Mouse (Mus musculus) hindbrain, embryonic 16.5 days (tissue): ENCODE measurements around the gene Slc17a7. TPM values are rescaled to one million over a fixed set of nuclear protein-coding genes. Genes with fewer than 3 reads are reported as not detected.

Experiments used
- ATAC-seq: fragments of 200-750 bp; cut with Nextera tagmentation; 2 replicates; pipeline ENCODE4 v1.8.0; 2017; ENCODE audit warnings: moderate TSS enrichment, moderate library complexity
- H3K27ac ChIP-seq: fragments of 300-500 bp; sonication (generic); 2 replicates; pipeline ENCODE4 v1.5.1; 2014; ENCODE audit warnings: low read depth, mild to moderate bottlenecking, control low read depth, low read length, moderate library complexity
- H3K27me3 ChIP-seq: fragments of 300-500 bp; sonication (generic); replicated peaks from 2 replicates; pipeline ENCODE4 v1.6.1; 2014; ENCODE audit warnings: low read length; ENCODE audit not compliant: control insufficient read depth, insufficient read depth
- H3K36me3 ChIP-seq: fragments of 300-500 bp; sonication (generic); 2 replicates; pipeline ENCODE4 v1.6.1; 2014; ENCODE audit warnings: mild to moderate bottlenecking, low read length, moderate library complexity, mixed read lengths; ENCODE audit not compliant: control insufficient read depth, insufficient read depth
- H3K4me1 ChIP-seq: fragments of 300-500 bp; sonication (generic); 2 replicates; pipeline ENCODE4 v1.6.1; 2014; ENCODE audit warnings: low read depth, low read length; ENCODE audit not compliant: control insufficient read depth, insufficient read depth
- H3K4me2 ChIP-seq: fragments of 300-500 bp; sonication (generic); 2 replicates; pipeline ENCODE4 v1.6.1; 2014; ENCODE audit warnings: mild to moderate bottlenecking, low read length, control low read depth, moderate library complexity
- H3K4me3 ChIP-seq: fragments of 300-500 bp; sonication (generic); 2 replicates; pipeline ENCODE4 v1.5.1; 2014; ENCODE audit warnings: mild to moderate bottlenecking, low read length, control low read depth, moderate library complexity
- H3K9ac ChIP-seq: fragments of 300-500 bp; sonication (generic); 2 replicates; pipeline ENCODE4 v1.6.1; 2014; ENCODE audit warnings: low read depth, mild to moderate bottlenecking, control low read depth, low read length, moderate library complexity
- H3K9me3 ChIP-seq: fragments of 300-500 bp; sonication (generic); 2 replicates; pipeline ENCODE4 v1.6.1; 2014; ENCODE audit warnings: mild to moderate bottlenecking, low read length, moderate library complexity; ENCODE audit not compliant: control insufficient read depth
- WGBS: fragments of 180-500 bp; shearing (Covaris S2); extraction: QIAGEN DNeasy Blood & Tissue Kit; methylation state at CpG from one replicate; pipeline ENCODE4 v1.1.7; 2014; 5-methylcytosine and 5-hydroxymethylcytosine counted together
- polyA plus RNA-seq: library from polyadenylated mRNA; unstranded; fragments of >200 nt; fragmentation: Nextera tagmentation; extraction: Ambion mirVana; gene quantifications from 2 replicates; pipeline ENCODE4 v1.2.1, GENCODE M21; 2015

Slc17a7 gene
- polyA plus RNA-seq, 1 experiment from 2014 or later: 1.1 TPM

DNA sequence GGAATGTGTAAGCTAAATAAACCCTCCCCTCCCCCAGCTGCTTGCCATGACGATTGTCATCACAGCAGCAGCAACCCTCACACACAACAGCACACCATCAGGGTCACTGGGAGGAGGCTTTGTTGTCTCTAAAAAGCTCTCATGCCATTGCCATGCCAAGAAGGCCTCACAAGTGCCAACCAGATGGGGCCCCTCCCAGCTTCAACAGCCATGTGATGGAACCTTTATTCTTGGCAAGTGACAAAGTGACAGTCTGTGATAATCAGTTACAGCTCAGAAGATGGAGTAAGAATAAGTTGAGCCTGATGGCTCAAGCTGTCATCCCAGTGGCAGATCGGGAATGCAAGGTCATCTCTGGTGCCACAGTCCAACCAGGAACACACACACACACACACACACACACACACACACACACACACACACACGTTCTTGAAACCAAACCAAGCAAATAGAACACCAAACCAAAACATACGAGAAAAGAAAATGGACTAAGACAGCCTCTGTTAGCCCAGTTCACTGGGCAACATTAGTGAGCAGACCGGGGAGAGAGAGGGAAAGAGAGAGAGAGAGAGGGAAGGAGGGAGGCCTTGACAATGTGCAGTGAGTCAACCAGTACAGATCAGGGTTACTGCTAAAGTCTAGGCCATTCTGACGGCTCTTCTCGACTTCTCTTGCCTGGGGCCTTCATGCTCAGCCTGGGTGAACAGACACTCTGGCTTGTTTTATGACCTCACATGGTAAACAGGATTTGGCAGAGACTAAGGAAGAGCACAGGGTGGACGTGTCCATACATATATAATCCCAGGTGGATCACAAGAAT lies 23.6 kb upstream of the Slc17a7 start:
- Histone ChIP-seq H3K27ac (no peak overlapping the region), H3K9ac (no peak overlapping the region; the same call in 1 of the 2 replicates), H3K4me3 (no peak overlapping the region), H3K4me1 (no peaks in the 10 kb centered on the region), H3K36me3 (no peaks in the 10 kb centered on the region), H3K9me3 (no peaks in the 10 kb centered on the region), H3K27me3 (no peaks in the 10 kb centered on the region), H3K4me2 (no peak overlapping the region)
- WGBS: 77% methylated on average over 8 of the region's 8 CpGs
- no peak for ATAC-seq

DNA sequence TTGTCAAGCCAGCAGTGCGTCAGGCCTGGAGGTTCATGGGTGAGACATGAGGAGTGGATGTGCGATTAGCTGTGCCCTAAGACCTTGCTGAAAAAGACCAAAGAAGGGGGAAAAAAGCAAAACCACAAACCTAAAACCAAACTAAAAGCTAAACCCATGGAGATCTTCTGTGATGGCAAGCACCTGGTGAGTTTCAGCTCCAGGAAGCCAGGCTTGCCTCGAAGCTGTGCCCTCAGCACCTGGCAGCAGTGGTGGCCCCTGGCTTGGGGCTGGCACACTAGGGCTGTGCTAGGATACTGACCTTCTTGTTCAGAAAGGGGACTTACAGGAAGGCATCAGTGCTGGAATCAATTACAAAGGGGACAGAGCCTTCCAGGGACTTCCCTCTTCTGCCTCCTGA lies 22.4 kb upstream of the Slc17a7 start:
- H3K4me2 ChIP-seq: no peak overlapping the region
- no peak overlapping the region for H3K9ac ChIP-seq
- no peak overlapping the region for H3K27ac ChIP-seq
- no peaks in the 10 kb centered on the region for H3K27me3 ChIP-seq
- no peak overlapping the region for H3K4me3 ChIP-seq
- H3K4me1 ChIP-seq: no peaks in the 10 kb centered on the region
- no peaks in the 10 kb centered on the region for H3K36me3 ChIP-seq
- ATAC-seq: no peak
- H3K9me3 ChIP-seq: no peaks in the 10 kb centered on the region
- 87% methylated on average over 3 of the region's 3 CpGs for WGBS

DNA sequence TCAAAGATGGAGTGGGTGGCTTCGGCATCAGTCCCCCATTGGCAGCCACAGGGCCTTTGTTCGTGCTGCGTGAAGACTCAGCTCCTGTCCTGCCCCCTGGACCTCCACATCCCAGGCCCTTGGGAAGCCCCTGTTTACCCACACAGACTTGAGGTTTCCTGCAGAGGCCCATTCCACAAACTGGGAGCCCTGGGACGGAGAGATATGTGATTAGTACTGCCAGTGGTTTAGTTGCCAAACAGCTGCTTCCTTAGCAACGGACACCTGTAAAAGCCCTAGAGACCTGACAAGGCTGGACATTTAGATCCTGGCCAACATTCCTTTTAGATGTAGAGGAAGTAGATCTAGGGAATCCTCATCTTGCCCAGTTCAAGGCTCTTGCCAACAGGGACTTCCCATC lies 21.8 kb upstream of the Slc17a7 start:
- ATAC-seq: no peak
- H3K9me3 ChIP-seq: no peaks in the 10 kb centered on the region
- no peaks in the 10 kb centered on the region for H3K27me3 ChIP-seq
- no peak overlapping the region for H3K27ac ChIP-seq
- no peaks in the 10 kb centered on the region for H3K36me3 ChIP-seq
- no peaks in the 10 kb centered on the region for H3K4me1 ChIP-seq
- no peak overlapping the region for H3K4me2 ChIP-seq
- no peak overlapping the region for H3K4me3 ChIP-seq
- H3K9ac ChIP-seq: no peak overlapping the region
- 94% methylated on average over 5 of the region's 5 CpGs for WGBS

DNA sequence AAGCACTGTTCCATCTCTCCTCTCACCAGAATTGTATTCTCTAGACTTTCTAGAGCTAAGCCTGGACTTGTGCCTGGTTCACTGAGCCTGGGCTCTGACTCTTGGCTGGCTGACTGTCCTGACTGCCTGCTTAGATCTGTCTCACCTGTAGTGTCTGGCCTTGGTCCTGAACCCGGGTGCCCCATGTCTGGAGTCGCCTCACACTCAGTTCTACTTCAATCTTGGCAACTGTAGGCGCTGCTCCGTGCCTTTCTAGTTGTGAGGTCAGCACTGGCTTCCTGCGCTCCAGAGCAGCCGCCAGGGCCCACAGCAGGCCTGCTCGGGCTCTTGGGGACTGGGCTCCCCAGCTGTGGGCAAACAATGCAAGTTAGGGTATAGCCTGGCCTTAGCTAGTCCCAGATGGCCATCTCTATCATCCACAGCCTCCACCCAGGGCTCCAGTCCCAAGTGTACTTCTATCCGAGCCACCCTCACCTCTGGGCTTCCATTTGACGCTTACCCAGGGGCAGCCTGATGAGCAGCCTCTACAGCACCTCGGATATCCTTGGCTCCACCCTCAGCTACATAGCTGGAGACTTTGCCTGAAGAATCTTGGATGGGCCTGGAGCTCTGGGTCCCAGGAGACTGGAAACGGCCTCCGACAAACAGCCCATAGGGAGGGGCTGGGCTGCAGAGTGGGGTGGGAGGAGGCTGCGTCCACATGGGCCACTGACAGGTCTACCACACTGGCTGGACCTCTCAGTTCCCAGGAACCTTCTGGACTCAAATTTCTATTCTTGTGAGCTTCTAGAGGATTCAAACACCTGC lies 19.2 kb upstream of the Slc17a7 start:
- H3K4me2 ChIP-seq: no peak overlapping the region
- H3K36me3 ChIP-seq: no peaks in the 10 kb centered on the region
- no peak for ATAC-seq
- H3K9ac ChIP-seq: 0 out of 2 replicates have a peak overlapping the region, but pooled peaks have one; percentile 3
- 88% methylated on average over 13 of the region's 13 CpGs for WGBS
- H3K4me3 ChIP-seq: no peak overlapping the region
- H3K27me3 ChIP-seq: no peaks in the 10 kb centered on the region
- no peaks in the 10 kb centered on the region for H3K4me1 ChIP-seq
- no peak overlapping the region for H3K27ac ChIP-seq
- no peaks in the 10 kb centered on the region for H3K9me3 ChIP-seq

DNA sequence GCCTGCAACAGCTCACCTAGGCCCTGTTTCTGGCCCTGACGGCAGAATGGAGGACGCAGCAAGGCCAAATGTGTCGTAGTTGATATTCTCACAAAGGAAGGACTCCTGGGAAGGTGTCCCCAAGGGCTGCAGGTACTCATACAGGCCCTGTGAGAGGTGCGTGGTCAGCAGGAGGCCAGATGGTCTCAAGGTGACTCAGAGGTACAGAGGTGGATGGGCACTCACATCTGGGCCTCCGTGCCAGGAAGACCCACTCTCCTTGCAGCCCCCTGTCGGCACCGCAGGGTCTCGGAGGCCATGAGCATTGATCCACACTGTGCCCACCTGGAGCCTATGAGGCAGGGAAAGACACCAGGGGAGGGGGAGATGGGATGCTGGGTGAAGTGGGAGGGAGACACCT lies 18.3 kb upstream of the Slc17a7 start:
- Histone ChIP-seq H3K9ac (no peak overlapping the region), H3K36me3 (no peaks in the 10 kb centered on the region), H3K4me2 (no peak overlapping the region), H3K27ac (no peak overlapping the region), H3K4me1 (no peaks in the 10 kb centered on the region), H3K27me3 (no peaks in the 10 kb centered on the region), H3K4me3 (no peak overlapping the region), H3K9me3 (no peaks in the 10 kb centered on the region)
- WGBS: 93% methylated on average over 8 of the region's 8 CpGs
- ATAC-seq: no peak

DNA sequence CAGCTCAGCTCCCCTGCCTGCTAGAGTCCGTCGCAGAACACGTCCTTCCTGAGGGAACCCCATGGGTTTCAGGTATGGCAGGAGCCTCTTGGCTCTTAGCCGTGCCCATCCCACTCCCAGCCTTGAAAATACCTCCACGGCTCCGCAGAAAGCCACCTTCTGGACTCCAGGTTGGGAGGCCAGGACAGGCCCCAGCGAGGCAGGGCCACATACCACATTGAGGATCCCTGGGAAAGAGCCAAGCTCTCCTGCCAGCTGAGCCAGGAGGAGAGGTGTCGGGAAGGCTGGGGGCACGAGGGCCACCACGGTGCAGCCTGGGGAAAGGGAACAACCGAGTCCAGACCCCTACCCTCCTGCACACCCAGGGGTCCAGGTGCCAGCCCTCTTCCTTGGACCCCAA lies 16.5 kb upstream of the Slc17a7 start:
- Histone ChIP-seq H3K36me3 (no peaks in the 10 kb centered on the region), H3K4me1 (no peaks in the 10 kb centered on the region; the same call in 1 of the 2 replicates), H3K9ac (no peak overlapping the region), H3K4me2 (no peak overlapping the region), H3K27me3 (no peaks in the 10 kb centered on the region), H3K9me3 (no peaks in the 10 kb centered on the region), H3K27ac (no peak overlapping the region), H3K4me3 (no peak overlapping the region)
- 91% methylated on average over 11 of the region's 11 CpGs for WGBS
- ATAC-seq: no peak

DNA sequence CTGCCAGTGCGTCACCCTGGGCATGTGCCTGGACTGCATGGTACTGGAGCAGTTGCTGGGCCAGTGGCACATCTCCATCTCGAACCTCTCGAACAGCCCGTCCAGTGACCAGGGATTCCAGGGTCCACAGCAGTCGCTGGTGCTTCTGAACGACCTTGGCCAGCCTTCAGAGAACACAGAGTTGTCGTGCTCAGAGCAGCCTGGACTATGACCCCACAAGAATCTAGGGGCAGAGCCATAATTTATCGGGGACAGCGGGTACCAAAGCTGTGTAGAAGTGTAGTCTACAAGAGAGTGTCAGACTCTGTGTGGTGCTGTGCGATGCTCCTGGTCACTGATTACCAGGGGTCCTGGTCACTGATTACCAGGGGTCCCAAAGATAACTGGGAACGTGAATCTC lies 15.8 kb upstream of the Slc17a7 start:
- H3K4me3 ChIP-seq: no peak overlapping the region
- no peak overlapping the region for H3K9ac ChIP-seq
- ATAC-seq: no peak
- WGBS: 89% methylated on average over 11 of the region's 11 CpGs
- H3K4me2 ChIP-seq: no peak overlapping the region
- H3K36me3 ChIP-seq: no peaks in the 10 kb centered on the region
- no peaks in the 10 kb centered on the region for H3K9me3 ChIP-seq
- no peak overlapping the region for H3K27ac ChIP-seq
- H3K27me3 ChIP-seq: no peaks in the 10 kb centered on the region
- H3K4me1 ChIP-seq: no peaks in the 10 kb centered on the region; the same call in 1 of the 2 replicates

DNA sequence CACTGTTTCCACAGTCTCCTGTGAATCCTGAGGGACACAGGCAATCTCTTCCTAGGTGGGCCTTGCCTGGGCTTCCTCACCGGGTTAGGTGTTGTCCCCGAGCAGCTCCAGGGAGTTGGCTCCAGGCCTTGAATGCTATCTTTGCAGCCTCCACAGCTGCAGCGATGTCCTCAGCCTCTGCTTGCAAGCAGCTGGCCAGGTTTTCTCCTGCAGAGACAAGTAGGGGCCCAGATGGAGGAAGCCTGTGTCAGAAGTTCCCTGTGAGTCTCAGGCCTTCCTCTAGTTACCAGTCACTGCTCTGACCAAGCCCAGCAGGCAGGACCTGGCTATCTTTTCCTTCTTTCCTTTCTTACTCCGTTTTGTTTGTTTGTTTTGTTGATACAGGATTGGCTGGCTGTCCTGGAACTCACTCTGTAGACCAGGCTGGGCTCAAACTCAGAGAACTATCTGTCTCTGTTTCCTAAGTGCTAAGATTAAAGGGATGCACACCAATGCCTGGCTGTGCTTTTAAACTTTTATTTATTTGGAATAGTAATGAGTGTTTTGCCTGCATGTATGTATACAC lies 15.1 kb upstream of the Slc17a7 start:
- no peak overlapping the region for H3K4me2 ChIP-seq
- 66% methylated on average over 4 of the region's 4 CpGs for WGBS
- H3K4me3 ChIP-seq: no peak overlapping the region
- H3K36me3 ChIP-seq: no peaks in the 10 kb centered on the region
- H3K9me3 ChIP-seq: no peaks in the 10 kb centered on the region
- no peak for ATAC-seq
- H3K9ac ChIP-seq: no peak overlapping the region
- peaks cover 4% of the 10 kb centered on the region for H3K4me1 ChIP-seq
- H3K27ac ChIP-seq: no peak overlapping the region
- no peaks in the 10 kb centered on the region for H3K27me3 ChIP-seq

DNA sequence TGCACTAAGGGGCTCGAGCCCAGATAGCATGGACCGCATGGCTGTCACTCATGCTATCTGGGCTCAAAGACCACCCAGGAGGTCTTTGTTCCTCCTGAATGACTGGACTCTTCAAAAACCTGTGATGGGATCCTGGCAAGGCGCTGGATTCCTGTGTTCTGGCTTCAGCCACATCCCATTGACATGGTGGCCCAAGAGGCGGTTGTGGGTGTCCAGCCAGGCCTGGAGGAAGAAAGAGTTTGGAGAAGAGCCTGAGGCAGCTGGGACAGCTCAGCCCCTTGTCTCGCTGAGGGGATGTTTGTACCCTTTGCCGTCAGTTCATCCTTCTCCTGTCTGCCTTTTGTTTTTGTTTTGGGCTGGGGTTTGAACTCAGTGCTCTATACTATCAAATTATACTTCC lies 14.2 kb upstream of the Slc17a7 start:
- Histone ChIP-seq H3K9ac (no peak overlapping the region), H3K4me3 (no peak overlapping the region)

More for the DNA sequence above, 14.2 kb upstream of the Slc17a7 start:
- ATAC-seq: no peak
- H3K36me3 ChIP-seq: no peaks in the 10 kb centered on the region
- H3K4me2 ChIP-seq: no peak overlapping the region
- no peak overlapping the region for H3K27ac ChIP-seq
- no peaks in the 10 kb centered on the region for H3K9me3 ChIP-seq
- H3K27me3 ChIP-seq: no peaks in the 10 kb centered on the region
- WGBS: 25% methylated on average over 6 of the region's 6 CpGs
- H3K4me1 ChIP-seq: peaks cover 5% of the 10 kb centered on the region
